Mouse (Mus musculus) embryonic facial prominence, embryonic 11.5 days (tissue): ENCODE measurements around the gene Depdc1b. TPM values are rescaled to one million over a fixed set of nuclear protein-coding genes. Genes with fewer than 3 reads are reported as not detected.

Experiments
- ATAC-seq: fragments of 200-750 bp; cut with Nextera tagmentation; replicated peaks from 2 replicates; pipeline ENCODE4 v1.8.0; 2017; ENCODE audit warnings: low read depth; ENCODE audit not compliant: insufficient number of reproducible peaks, low FRiP score, low TSS enrichment
- DNase-seq: peaks from one replicate; pipeline ENCODE4 v3.0.0-alpha.2; 2015; ENCODE audit warnings: low spot score
- H3K27ac ChIP-seq: fragments of 300-500 bp; sonication (generic); replicated peaks from 2 replicates; pipeline ENCODE4 v1.5.1; 2014; ENCODE audit warnings: mild to moderate bottlenecking, low read depth, low read length, control low read depth
- H3K27me3 ChIP-seq: fragments of 300-500 bp; sonication (generic); 2 replicates; pipeline ENCODE4 v1.6.1; 2014; ENCODE audit warnings: mild to moderate bottlenecking, low read length, moderate library complexity, mixed read lengths; ENCODE audit not compliant: control insufficient read depth, insufficient read depth
- H3K36me3 ChIP-seq: fragments of 300-500 bp; sonication (generic); replicated peaks from 2 replicates; pipeline ENCODE4 v1.6.1; 2014; ENCODE audit warnings: low read depth, mild to moderate bottlenecking, low read length, moderate library complexity, mixed read lengths; ENCODE audit not compliant: control insufficient read depth, insufficient read depth
- H3K4me1 ChIP-seq: fragments of 300-500 bp; sonication (generic); 2 replicates; pipeline ENCODE4 v1.6.1; 2014; ENCODE audit warnings: low read length, mixed read lengths; ENCODE audit not compliant: control insufficient read depth, insufficient read depth
- H3K4me2 ChIP-seq: fragments of 300-500 bp; sonication (generic); 2 replicates; pipeline ENCODE4 v1.6.1; 2014; ENCODE audit warnings: low read depth, mild to moderate bottlenecking, control low read depth, low read length, moderate library complexity
- H3K4me3 ChIP-seq: fragments of 300-500 bp; sonication (generic); 2 replicates; pipeline ENCODE4 v1.5.1; 2014; ENCODE audit warnings: low read depth, low read length, control low read depth
- H3K9ac ChIP-seq: fragments of 300-500 bp; sonication (generic); replicated peaks from 2 replicates; pipeline ENCODE4 v1.6.1; 2014; ENCODE audit warnings: mild to moderate bottlenecking, control low read depth, low read length
- H3K9me3 ChIP-seq: fragments of 300-500 bp; sonication (generic); replicated peaks from 2 replicates; pipeline ENCODE4 v1.6.1; 2016; ENCODE audit warnings: mild to moderate bottlenecking, low read length, inconsistent platforms, mixed read lengths; ENCODE audit not compliant: control insufficient read depth
- WGBS: fragments of 180-500 bp; shearing (Covaris S2); extraction: QIAGEN DNeasy Blood & Tissue Kit; methylation state at CpG from one replicate; pipeline ENCODE4 v1.1.7; 2014; 5-methylcytosine and 5-hydroxymethylcytosine counted together
- polyA plus RNA-seq: library from polyadenylated mRNA; unstranded; fragments of >200 nt; fragmentation: Nextera tagmentation; extraction: Ambion mirVana; gene quantifications from 2 replicates; pipeline ENCODE4 v1.2.1, GENCODE M21; 2014

The Depdc1b gene
- polyA plus RNA-seq, 1 experiment from 2014 or later, result 15.7 TPM

DNA sequence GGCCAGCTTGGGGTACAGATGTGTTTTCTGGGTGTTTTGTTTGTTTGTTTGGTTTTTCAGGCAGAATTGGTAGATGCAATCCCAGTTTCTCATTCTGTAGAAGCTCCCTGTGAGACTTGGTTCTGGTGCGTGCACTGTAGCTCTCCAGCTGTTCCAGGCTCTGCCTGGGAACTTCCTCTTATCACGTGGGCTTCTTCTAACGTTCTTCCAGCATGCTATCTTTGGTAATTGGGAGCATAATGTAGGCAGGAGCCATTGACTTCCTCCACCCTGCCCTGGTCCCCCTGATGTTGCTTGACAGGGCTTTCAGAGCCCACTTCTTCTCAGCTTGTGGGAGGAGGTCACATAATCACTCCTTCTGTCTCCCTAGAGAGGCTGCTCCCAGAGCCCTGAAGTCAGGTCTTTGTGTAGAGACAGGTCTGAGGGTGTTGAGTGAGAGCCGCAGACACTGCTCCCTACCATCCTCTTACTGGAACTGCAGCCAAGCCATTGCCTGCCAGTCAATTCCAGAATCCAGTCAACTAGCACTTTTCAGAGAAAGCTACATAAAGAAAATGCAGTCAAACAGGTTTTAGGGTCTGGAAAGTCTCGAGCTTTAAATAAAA lies 15.7 kb upstream of the Depdc1b start:
- Histone ChIP-seq H3K27me3 (no peaks in the 10 kb centered on the region), H3K36me3 (no peaks in the 10 kb centered on the region), H3K27ac (no peak overlapping the region; the same call in 1 of the 2 replicates), H3K4me2 (no peak overlapping the region), H3K9me3 (no peaks in the 10 kb centered on the region), H3K4me3 (no peak overlapping the region), H3K9ac (no peak overlapping the region), H3K4me1 (no peaks in the 10 kb centered on the region; the same call in 1 of the 2 replicates)
- ATAC-seq (no peak), DNase-seq (peak; percentile 60)
- WGBS, result 14% methylated on average over 5 of the region's 5 CpGs

- peak overlapping the region; percentile 22; the same call in 1 of the 2 replicates for H3K27ac ChIP-seq
- DNase-seq (peak; percentile 60), ATAC-seq (peak; percentile 50; the same call in 1 of the 2 replicates)
- WGBS, result 26% methylated on average over 7 of the region's 7 CpGs
- H3K4me1 ChIP-seq, result no peaks in the 10 kb centered on the region; the same call in 1 of the 2 replicates
- no peak overlapping the region for H3K4me3 ChIP-seq
- peak overlapping the region; percentile 23 for H3K9ac ChIP-seq
- no peaks in the 10 kb centered on the region for H3K27me3 ChIP-seq
- H3K36me3 ChIP-seq, result no peaks in the 10 kb centered on the region
- no peak overlapping the region for H3K4me2 ChIP-seq
- no peaks in the 10 kb centered on the region for H3K9me3 ChIP-seq
These were observed 14.7 kb upstream of the Depdc1b start for GRCm38 (mm10) chr13:108301411-108301810.

- no peaks in the 10 kb centered on the region; the same call in 1 of the 2 replicates for H3K4me1 ChIP-seq
- ATAC-seq (no peak), DNase-seq (peak; percentile 6)
- H3K27me3 ChIP-seq, result no peaks in the 10 kb centered on the region
- no peaks in the 10 kb centered on the region for H3K36me3 ChIP-seq
- H3K4me3 ChIP-seq, result no peak overlapping the region
- H3K9ac ChIP-seq, result no peak overlapping the region
- H3K9me3 ChIP-seq, result no peaks in the 10 kb centered on the region
- no peak overlapping the region for H3K27ac ChIP-seq
- 79% methylated on average over 7 of the region's 7 CpGs for WGBS
- no peak overlapping the region for H3K4me2 ChIP-seq
These were observed 13.0 kb upstream of the Depdc1b start for GRCm38 (mm10) chr13:108302957-108303675.

GRCm38 (mm10) chr13:108303841-108304240 lies 12.3 kb upstream of the Depdc1b start:
- Histone ChIP-seq H3K27ac (no peak overlapping the region), H3K4me1 (no peaks in the 10 kb centered on the region; the same call in 1 of the 2 replicates), H3K36me3 (no peaks in the 10 kb centered on the region), H3K4me3 (no peak overlapping the region), H3K27me3 (no peaks in the 10 kb centered on the region), H3K9me3 (no peaks in the 10 kb centered on the region), H3K9ac (no peak overlapping the region), H3K4me2 (no peak overlapping the region)
- WGBS, result 74% methylated on average over 1 of the region's 1 CpGs
- no peak for ATAC-seq
- DNase-seq, result no peak

DNA sequence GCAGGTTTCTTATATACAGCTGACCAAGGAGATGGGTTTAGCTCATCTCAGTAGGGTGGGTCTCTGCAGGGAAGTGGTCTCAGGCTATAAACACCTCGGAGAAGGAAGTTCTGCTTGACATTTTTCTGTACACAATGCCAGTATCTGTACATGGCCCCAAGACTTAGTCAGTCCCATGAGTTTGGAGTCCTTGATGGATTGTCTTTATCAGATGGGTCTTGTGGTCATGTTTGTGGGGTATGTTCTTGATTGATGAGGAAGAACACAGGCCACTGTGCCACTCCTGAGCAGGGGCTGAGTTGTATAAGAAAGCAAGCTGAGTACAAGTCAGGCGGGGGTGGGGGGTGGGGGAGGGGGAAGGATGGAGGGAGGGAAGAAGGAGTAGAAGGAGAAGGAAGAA lies 11.5 kb upstream of the Depdc1b start:
- no peaks in the 10 kb centered on the region for H3K36me3 ChIP-seq
- no peak overlapping the region for H3K27ac ChIP-seq
- H3K4me3 ChIP-seq, result no peak overlapping the region
- no peaks in the 10 kb centered on the region for H3K9me3 ChIP-seq
- no peak overlapping the region for H3K9ac ChIP-seq
- ATAC-seq (no peak), DNase-seq (no peak)
- 54% methylated on average over 2 of the region's 2 CpGs for WGBS
- no peak overlapping the region for H3K4me2 ChIP-seq
- H3K27me3 ChIP-seq, result no peaks in the 10 kb centered on the region
- no peaks in the 10 kb centered on the region; the same call in 1 of the 2 replicates for H3K4me1 ChIP-seq

DNA sequence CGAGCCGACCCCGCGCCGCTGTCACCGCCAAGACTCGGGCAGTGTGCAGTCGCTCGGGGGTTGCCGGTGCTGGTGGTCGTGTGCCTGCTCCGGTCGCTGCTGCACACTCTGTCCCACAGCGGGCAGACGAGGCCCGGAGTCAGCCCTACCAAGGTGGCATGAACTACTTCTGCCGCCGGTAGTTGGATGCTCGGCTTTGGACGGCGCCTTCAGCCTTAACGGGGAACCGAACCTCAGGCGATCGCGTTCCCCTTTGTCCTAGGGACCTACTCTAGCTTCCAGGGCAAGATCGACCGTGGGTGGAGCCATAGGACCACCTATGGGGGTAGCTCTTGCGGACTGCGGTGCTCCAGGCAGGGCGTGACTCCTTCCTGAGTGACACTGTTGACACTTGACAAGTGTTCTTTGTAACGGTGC lies 363 bp downstream of the Depdc1b start:
- DNase-seq (peak; percentile 63), ATAC-seq (peak; percentile 87)
- H3K4me2 ChIP-seq, result peak overlapping the region; percentile 83
- no peaks in the 10 kb centered on the region for H3K9me3 ChIP-seq
- under 1% methylated on average over 32 of the region's 32 CpGs for WGBS
- peak overlapping the region; percentile 31; the same call in 1 of the 2 replicates for H3K27ac ChIP-seq
- H3K9ac ChIP-seq, result peak overlapping the region; percentile 83
- H3K4me1 ChIP-seq, result no peaks in the 10 kb centered on the region
- no peaks in the 10 kb centered on the region for H3K36me3 ChIP-seq
- H3K27me3 ChIP-seq, result no peaks in the 10 kb centered on the region
- peak overlapping the region; percentile 71 for H3K4me3 ChIP-seq

GRCm38 (mm10) chr13:108317414-108317813 lies 1.3 kb downstream of the Depdc1b start:
- Histone ChIP-seq H3K9me3 (no peaks in the 10 kb centered on the region), H3K9ac (no peak overlapping the region), H3K36me3 (no peaks in the 10 kb centered on the region), H3K27ac (no peak overlapping the region), H3K27me3 (no peaks in the 10 kb centered on the region), H3K4me2 (no peak overlapping the region; the same call in 1 of the 2 replicates), H3K4me1 (no peaks in the 10 kb centered on the region), H3K4me3 (peak overlapping the region; percentile 71; the same call in 1 of the 2 replicates)
- 86% methylated on average over 2 of the region's 2 CpGs for WGBS
- DNase-seq, result no peak
- no peak for ATAC-seq

DNA sequence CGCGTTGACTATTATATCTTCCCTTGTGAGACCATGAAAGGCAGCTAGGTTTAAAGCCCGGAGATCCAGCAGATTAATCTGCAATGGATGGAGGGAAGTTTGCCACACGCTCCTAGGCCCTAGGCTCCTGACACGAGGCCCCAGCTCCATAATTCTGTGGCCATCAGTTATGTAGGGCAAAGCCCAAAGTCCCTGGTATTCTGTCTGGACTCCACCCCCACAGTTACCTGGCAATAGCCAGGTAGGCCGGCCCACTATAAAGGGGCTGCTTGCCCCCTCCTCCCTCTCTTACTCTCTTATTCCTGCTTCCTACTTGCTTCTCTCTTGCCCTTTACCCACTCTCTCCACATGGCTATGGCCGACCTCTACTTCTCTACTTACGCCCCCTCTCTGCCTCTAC lies 2.9 kb downstream of the Depdc1b start:
- Histone ChIP-seq H3K36me3 (no peaks in the 10 kb centered on the region), H3K4me3 (no peak overlapping the region), H3K9ac (no peak overlapping the region), H3K4me2 (no peak overlapping the region), H3K27me3 (no peaks in the 10 kb centered on the region), H3K27ac (no peak overlapping the region), H3K4me1 (no peaks in the 10 kb centered on the region), H3K9me3 (no peaks in the 10 kb centered on the region)
- ATAC-seq, result no peak
- 93% methylated on average over 8 of the region's 8 CpGs for WGBS
- DNase-seq, result no peak
